Mouse (Mus musculus) retina, adult 2 months (tissue): ENCODE measurements around the gene Gm49398.
A peak's percentile ranks its signal among the peaks of the same experiment; 100 is the strongest.

Experiments used
- DNase-seq: peaks from one replicate; pipeline ENCODE4 v3.0.0-alpha.2; 2012; ENCODE audit warnings: low read depth, low spot score

Gm49398 gene

DNA sequence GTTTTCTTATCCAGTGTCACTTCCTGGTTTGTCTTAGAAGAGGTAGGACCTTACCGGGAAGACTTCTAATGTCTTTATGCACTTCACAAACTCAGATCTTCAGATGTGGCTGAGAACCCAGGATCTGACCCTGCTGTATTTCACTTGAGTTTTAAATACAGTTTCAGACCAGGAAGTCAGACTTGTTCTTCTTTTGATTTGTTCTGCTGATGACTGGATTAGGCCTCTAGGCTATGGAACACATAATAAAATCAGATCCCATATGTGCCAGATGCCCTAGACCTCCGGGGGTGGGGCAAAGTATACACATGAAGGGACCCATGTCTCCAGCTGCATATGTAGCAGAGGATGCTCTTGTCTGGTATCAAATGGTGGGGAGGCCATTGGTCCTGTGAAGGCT is at the start of gene Gm49398:
TSS of gene Gm49398 (minus strand) at position 101 of the 400 bp plus-strand sequence.
- no peak for DNase-seq

DNA sequence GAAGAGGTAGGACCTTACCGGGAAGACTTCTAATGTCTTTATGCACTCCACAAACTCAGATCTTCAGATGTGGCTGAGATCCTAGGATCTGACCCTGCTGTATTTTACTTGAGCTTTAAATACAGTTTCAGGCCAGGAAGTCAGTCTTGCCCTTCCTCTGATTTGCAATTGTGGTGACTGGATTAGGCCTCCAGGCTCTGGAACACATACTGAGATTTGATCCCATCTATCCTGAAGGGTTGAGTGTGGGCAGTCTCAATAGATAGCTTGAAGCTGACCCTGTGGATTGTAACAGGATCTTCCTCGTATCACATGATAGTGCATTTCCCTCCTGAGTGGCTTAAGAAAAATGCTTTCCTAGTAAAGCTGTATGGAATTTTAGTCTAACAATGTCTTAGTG is 33.4 kb downstream of the Gm49398 start, which contains the start of gene Cts8:
TSS of gene Cts8 (minus strand) at position 101 of the 400 bp plus-strand sequence.
- no peak for DNase-seq

DNA sequence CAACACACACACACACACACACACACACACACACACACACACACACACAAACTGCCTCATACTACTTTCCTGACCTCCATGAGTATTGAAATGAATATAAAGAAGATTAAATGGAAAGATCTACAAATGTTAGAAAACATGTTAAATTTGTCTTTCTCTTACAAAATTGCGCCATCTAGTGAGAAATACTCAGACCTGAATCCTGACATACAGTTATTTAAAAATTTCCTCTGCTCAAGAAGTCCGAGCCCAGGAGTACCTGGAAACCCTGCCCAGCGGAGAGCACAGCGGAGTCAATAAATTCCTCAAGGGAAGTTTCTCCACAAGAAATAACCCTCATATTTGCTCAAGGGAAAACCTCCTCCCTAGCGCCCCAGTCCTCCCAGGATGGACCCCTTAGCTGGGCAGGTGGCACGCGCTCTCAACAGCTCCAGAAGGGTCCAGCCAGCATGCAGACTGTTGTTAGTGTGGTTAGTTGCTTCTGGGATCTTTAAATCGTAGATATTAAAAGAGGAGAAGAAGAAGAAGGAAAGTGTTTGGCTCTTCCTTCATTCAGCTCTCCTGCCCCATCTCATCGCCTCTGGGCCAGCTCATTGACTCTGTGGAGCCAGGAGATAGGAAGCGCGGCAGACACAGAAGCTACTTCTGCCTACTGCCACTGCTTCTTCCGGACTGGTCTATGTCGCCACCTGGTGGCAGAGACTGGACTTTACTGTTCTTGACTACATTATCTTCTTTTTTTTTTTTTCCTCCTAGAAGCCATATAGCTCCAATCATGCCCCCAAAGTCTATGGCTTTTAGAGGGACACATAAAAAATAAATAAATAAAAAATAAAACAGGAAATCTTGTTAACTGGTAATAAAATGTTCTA is 47.3 kb downstream of the Gm49398 start:
- DNase-seq: peak; percentile 9

DNA sequence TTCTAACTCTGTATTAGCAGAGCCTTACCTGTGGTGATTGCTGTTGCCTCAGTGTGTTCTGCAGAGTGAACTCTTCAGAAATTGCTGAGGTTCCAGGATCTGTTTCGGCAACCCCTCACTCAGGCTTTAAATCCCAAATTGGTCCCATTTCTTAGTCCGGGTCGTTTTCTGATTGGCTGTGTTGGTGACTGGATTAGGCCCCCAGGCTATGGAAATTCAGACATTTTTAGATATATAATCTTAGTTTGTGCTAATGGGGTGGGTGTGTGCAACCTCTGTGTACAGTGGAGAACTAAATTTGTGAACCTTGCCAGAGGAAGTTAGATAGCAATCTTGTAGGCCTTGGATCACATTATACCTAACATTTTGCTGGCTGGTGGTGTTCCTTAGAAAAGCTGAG is 85.3 kb downstream of the Gm49398 start, which contains the start of gene Cts6:
TSS of gene Cts6 (minus strand) at position 101 of the 400 bp plus-strand sequence.
- DNase-seq: no peak
